Mouse (Mus musculus) macrophage (primary cell): ENCODE data around the gene Ankrd63. TPM values are rescaled to one million over a fixed set of nuclear protein-coding genes. Genes with fewer than 3 reads are reported as not detected.

Experiments
- H3K27ac ChIP-seq: fragments of 350-480 bp; formaldehyde crosslinking; 2 replicates; pipeline ENCODE4 v1.9.0; 2021
- H3K36me3 ChIP-seq: fragments of 350-480 bp; formaldehyde crosslinking; 2 replicates; pipeline ENCODE4 v1.9.0; 2021; ENCODE audit errors: inconsistent target
- H3K4me3 ChIP-seq: fragments of 350-480 bp; formaldehyde crosslinking; 2 replicates; pipeline ENCODE4 v1.9.0; 2021; ENCODE audit errors: inconsistent target
- H3K79me2 ChIP-seq: fragments of 350-480 bp; formaldehyde crosslinking; 2 replicates; pipeline ENCODE4 v1.9.0; 2021; ENCODE audit errors: inconsistent target
- WGBS: methylation state at CpG from one replicate; pipeline ENCODE4 v1.1.7; 2026; ENCODE audit warnings: inconsistent platforms; ENCODE audit not compliant: missing documents; 5-methylcytosine and 5-hydroxymethylcytosine counted together
- polyA plus RNA-seq: library from polyadenylated mRNA; stranded (reverse); fragments of 250-400 nt; gene quantifications from 3 replicates; pipeline ENCODE4 v1.2.4, GENCODE M21; 2018; ENCODE audit warnings: inconsistent platforms

Gene Ankrd63
- polyA plus RNA-seq, 1 experiment from 2014 or later = not detected

GRCm38 (mm10) chr2:118689875-118690274 is 13.9 kb downstream of the Ankrd63 start:
- H3K36me3 ChIP-seq = no peaks in the 10 kb centered on the region
- WGBS = 81% methylated on average over 10 of the region's 10 CpGs
- no peak overlapping the region for H3K4me3 ChIP-seq
- no peaks in the 10 kb centered on the region for H3K79me2 ChIP-seq
- H3K27ac ChIP-seq = no peak overlapping the region

- WGBS = 89% methylated on average over 3 of the region's 3 CpGs
- Histone ChIP-seq H3K27ac (no peak overlapping the region), H3K79me2 (no peaks in the 10 kb centered on the region), H3K4me3 (no peak overlapping the region), H3K36me3 (no peaks in the 10 kb centered on the region)
Observed at GRCm38 (mm10) chr2:118687791-118688190, 16.0 kb downstream of the Ankrd63 start.

GRCm38 (mm10) chr2:118686693-118687092 is 17.1 kb downstream of the Ankrd63 start:
- Histone ChIP-seq H3K4me3 (no peak overlapping the region), H3K79me2 (no peaks in the 10 kb centered on the region), H3K27ac (no peak overlapping the region), H3K36me3 (no peaks in the 10 kb centered on the region)
- 52% methylated on average over 8 of the region's 8 CpGs for WGBS

GRCm38 (mm10) chr2:118685088-118685487 is 18.7 kb downstream of the Ankrd63 start:
- 79% methylated on average over 4 of the region's 4 CpGs for WGBS
- H3K79me2 ChIP-seq = no peaks in the 10 kb centered on the region
- no peaks in the 10 kb centered on the region for H3K36me3 ChIP-seq
- no peak overlapping the region for H3K27ac ChIP-seq
- no peak overlapping the region for H3K4me3 ChIP-seq

GRCm38 (mm10) chr2:118682544-118683260 is 21.1 kb downstream of the Ankrd63 start:
- H3K27ac ChIP-seq = no peak overlapping the region
- H3K36me3 ChIP-seq = no peaks in the 10 kb centered on the region
- H3K4me3 ChIP-seq = no peak overlapping the region
- no peaks in the 10 kb centered on the region for H3K79me2 ChIP-seq
- WGBS = 68% methylated on average over 8 of the region's 8 CpGs

GRCm38 (mm10) chr2:118680926-118681325 is 22.8 kb downstream of the Ankrd63 start:
- WGBS = 96% methylated on average over 6 of the region's 6 CpGs
- H3K36me3 ChIP-seq = no peaks in the 10 kb centered on the region
- H3K4me3 ChIP-seq = no peak overlapping the region
- no peak overlapping the region for H3K27ac ChIP-seq
- no peaks in the 10 kb centered on the region for H3K79me2 ChIP-seq

GRCm38 (mm10) chr2:118679577-118679976 is 24.2 kb downstream of the Ankrd63 start:
- Histone ChIP-seq H3K36me3 (no peaks in the 10 kb centered on the region), H3K27ac (no peak overlapping the region), H3K4me3 (no peak overlapping the region), H3K79me2 (no peaks in the 10 kb centered on the region)
- 97% methylated on average over 3 of the region's 3 CpGs for WGBS

GRCm38 (mm10) chr2:118677817-118678216 is 25.9 kb downstream of the Ankrd63 start:
- 61% methylated on average over 4 of the region's 4 CpGs for WGBS
- H3K4me3 ChIP-seq = no peak overlapping the region
- no peaks in the 10 kb centered on the region for H3K36me3 ChIP-seq

GRCm38 (mm10) chr2:118676839-118677741 is 26.7 kb downstream of the Ankrd63 start:
- H3K27ac ChIP-seq = no peak overlapping the region
- no peaks in the 10 kb centered on the region for H3K36me3 ChIP-seq
- 5% methylated on average over 83 of the region's 89 CpGs for WGBS
- no peak overlapping the region for H3K4me3 ChIP-seq
- no peaks in the 10 kb centered on the region for H3K79me2 ChIP-seq

More at GRCm38 (mm10) chr2:118677817-118678216, 25.9 kb downstream of the Ankrd63 start:
- H3K79me2 ChIP-seq = no peaks in the 10 kb centered on the region
- H3K27ac ChIP-seq = no peak overlapping the region

GRCm38 (mm10) chr2:118674500-118674899 is 29.3 kb downstream of the Ankrd63 start:
- Histone ChIP-seq H3K36me3 (no peaks in the 10 kb centered on the region), H3K79me2 (no peaks in the 10 kb centered on the region), H3K4me3 (no peak overlapping the region), H3K27ac (no peak overlapping the region)
- WGBS = 62% methylated on average over 7 of the region's 7 CpGs

GRCm38 (mm10) chr2:118673686-118674465 is 29.9 kb downstream of the Ankrd63 start:
- H3K79me2 ChIP-seq = no peaks in the 10 kb centered on the region
- 81% methylated on average over 15 of the region's 15 CpGs for WGBS

GRCm38 (mm10) chr2:118671728-118672127 is 32.0 kb downstream of the Ankrd63 start:
- H3K36me3 ChIP-seq = no peaks in the 10 kb centered on the region
- WGBS = 100% methylated on average over 1 of the region's 1 CpGs
- no peaks in the 10 kb centered on the region for H3K79me2 ChIP-seq
- no peak overlapping the region for H3K27ac ChIP-seq
- no peak overlapping the region for H3K4me3 ChIP-seq

More at GRCm38 (mm10) chr2:118673686-118674465, 29.9 kb downstream of the Ankrd63 start:
- H3K27ac ChIP-seq = no peak overlapping the region
- H3K36me3 ChIP-seq = no peaks in the 10 kb centered on the region
- H3K4me3 ChIP-seq = no peak overlapping the region

- Histone ChIP-seq H3K27ac (no peak overlapping the region), H3K36me3 (no peaks in the 10 kb centered on the region), H3K79me2 (no peaks in the 10 kb centered on the region), H3K4me3 (no peak overlapping the region)
- WGBS = 83% methylated on average over 2 of the region's 2 CpGs
Observed at GRCm38 (mm10) chr2:118669785-118670184, 34.0 kb downstream of the Ankrd63 start.

- Histone ChIP-seq H3K79me2 (no peaks in the 10 kb centered on the region), H3K4me3 (no peak overlapping the region), H3K27ac (no peak overlapping the region), H3K36me3 (no peaks in the 10 kb centered on the region)
- 93% methylated on average over 6 of the region's 6 CpGs for WGBS
Observed at GRCm38 (mm10) chr2:118669245-118669644, 34.5 kb downstream of the Ankrd63 start.
